Mouse (Mus musculus) spleen, embryonic (tissue): ENCODE measurements around the gene Gpr4.

Experiments
- CTCF ChIA-PET: fragments of 350-600 bp; sonication (Branson Sonifier 250); formaldehyde crosslinking; loops from one replicate; lab custom pipeline; 2022; lab: Charles Lee

Gene Gpr4

DNA sequence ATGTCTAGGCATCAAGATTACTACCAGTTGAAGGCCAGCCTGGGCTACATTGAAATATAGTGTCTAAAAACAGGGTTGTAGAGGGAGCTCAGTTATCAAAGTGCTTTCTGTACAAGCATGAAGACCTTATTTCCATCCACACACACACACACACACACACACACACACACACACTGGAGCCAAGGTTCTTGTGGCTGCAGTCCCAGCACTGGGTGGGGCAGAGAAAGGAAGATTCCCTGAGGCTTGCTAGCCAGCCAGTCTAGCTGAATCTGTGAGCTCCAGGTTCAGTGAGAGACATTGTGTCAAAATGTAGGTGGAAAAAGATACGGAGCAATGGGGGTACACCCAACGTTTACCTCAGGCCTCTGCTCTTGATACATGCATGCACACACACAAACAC, 28.1 kb upstream of the Gpr4 start:
- CTCF ChIA-PET: no interaction called here

GRCm38 (mm10) chr7:19184758-19185157, 27.6 kb upstream of the Gpr4 start:
- CTCF ChIA-PET: no interaction called here

GRCm38 (mm10) chr7:19194676-19195075, 17.7 kb upstream of the Gpr4 start:
- CTCF ChIA-PET: interaction anchor here (0.5 kb wide), 1 partner anchor 87 kb away, joined by 3 read pairs; no protein-coding TSS in a partner anchor

DNA sequence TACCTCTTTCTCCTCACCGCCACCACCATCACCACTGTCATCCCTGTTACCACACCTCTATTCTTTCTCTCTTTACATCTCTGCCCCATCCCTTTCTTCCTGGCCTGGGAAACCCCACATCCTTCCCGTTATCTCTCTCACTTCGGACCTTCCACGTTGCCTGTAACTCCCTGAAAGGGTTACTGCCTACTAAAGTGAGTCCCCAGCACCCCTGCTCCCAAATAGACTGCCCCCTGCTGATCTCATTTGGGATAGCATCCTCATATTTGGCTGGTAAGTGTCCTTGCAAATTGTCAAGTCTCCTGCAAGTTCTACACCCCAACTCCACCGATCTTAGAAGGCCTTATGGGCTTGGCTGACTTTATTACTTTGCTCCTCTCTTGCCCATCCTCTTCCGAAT, 15.7 kb upstream of the Gpr4 start:
- CTCF ChIA-PET: no interaction called here

DNA sequence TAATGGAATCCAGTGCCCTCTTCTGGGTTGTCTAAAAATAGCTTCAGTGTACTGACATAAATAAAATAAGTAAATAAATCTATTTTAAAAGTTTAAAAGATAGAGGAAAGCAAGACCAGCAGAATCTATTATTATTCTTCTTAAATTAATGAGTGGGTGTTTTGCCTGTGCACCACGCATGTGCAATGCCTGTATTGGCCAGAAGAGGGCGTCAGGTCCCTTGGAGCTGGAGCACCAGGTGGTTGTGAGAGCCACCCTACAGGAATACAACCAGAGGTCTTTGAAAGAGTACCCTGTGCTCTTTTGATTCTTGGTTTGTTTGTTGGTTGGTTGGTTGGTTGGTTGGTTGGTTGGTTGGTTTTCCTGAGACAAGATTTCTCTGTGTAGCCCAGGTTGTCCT, 14.4 kb upstream of the Gpr4 start:
- CTCF ChIA-PET: interaction anchor here (0.5 to 0.6 kb wide), 2 partner anchors 23 to 163 kb away, joined by 4 to 5 read pairs; no protein-coding TSS in a partner anchor

GRCm38 (mm10) chr7:19201660-19202059, 10.7 kb upstream of the Gpr4 start:
- CTCF ChIA-PET: no interaction called here

DNA sequence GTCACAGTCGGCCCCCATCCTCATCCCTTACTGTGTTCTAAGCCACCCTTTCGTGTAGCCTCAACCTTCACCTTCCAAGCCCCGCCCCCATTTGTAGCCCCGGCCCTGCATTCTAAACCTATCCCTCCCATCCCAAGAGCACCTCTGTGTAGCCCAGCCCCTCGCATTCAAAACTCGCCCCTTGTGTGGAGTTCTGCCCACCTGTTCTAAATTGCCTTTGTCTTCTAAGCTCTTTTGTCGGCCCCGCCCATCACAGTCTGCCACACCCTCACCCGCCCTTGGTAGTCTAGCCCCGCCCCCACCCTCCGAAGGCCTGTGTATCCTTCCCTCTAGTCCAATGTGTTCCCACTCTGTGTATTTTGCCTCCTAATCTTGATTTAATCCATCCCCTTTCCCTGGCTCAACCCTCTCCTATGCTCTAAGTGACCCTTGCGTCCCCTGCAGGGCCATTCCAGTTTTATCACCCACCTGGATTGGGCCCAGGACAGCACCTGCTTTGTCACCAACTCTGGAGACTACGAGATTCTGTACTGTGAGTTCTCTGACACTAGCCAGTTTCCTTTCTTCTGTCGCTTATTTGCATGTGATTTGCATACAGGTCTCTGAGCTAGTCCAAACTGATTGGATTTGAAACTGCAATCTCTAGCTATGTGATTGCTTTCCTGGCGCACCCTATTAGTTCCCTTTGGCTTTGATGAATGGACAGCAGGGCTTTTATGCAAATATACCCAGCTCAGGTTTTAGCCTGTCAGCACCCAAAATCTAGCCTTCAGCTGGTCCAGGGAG, 10.1 kb upstream of the Gpr4 start:
- CTCF ChIA-PET: no interaction called here

DNA sequence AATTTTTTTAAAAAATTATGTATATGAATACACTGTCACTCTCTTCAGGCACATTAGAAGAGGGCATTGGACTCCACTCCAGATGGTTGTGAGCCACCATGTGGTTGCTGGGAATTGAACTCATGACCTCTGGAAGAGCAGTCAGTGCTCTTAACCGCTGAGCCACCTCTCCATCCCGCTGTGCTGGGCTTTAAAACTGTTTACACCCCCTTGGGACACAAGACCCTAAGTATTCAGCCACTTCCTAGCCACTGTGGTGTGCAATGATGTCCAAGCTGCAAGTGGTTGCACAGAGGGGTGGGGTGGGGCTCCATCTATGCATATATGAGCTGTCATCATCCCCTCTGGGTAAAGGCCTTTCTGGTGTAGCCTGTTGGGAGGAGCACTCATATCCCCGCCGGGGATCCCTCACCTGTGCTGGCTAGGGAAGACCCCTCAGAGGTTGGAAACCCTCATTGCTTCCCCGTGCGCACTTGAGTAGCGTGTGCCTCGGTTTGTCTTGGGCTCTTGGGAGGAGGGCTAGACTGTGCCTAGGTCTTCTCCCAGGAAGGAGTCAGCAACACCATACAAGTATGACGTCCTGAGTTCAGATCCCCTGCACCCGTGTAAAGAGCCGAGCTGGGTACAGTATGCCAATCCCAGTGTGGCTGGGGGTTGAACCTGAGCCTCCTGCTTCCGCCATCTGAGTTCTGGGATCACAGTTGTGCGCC, 4.0 kb upstream of the Gpr4 start:
- CTCF ChIA-PET: interaction anchor here (0.6 kb wide), 1 partner anchor 84 kb away, joined by 3 read pairs; no protein-coding TSS in a partner anchor

DNA sequence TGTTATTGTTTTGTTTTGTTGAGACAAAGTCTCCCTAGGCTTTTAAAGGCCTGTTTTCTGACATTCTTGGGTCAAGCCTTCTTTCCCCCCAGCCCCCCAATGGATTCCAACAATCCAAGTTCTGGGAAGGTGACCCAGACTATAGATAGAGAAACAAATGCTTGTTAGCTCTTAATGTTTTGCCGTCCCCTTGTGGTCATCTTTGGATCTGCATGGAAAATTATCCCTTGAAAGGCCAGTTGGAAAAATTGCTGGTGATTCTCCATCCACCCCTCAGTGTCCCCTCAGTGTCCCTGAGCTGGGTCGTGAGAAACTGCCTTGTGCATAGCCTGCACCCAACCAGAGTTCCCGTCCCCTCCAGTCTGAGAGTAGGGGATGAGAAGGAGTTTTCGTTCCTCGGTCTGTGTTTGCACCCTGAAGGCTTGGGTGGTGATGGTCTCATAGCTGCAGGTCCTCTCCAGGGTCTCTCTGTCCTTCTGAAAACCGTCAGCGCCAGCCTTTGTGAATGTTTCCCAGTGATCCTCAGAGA, 3.3 kb upstream of the Gpr4 start:
- CTCF ChIA-PET: interaction anchor here (0.6 kb wide), 1 partner anchor 83 kb away, joined by 3 read pairs; no protein-coding TSS in a partner anchor

GRCm38 (mm10) chr7:19209494-19209893, 2.8 kb upstream of the Gpr4 start:
- CTCF ChIA-PET: no interaction called here

- CTCF ChIA-PET: no interaction called here
Observed at GRCm38 (mm10) chr7:19210010-19210409, 2.3 kb upstream of the Gpr4 start.

DNA sequence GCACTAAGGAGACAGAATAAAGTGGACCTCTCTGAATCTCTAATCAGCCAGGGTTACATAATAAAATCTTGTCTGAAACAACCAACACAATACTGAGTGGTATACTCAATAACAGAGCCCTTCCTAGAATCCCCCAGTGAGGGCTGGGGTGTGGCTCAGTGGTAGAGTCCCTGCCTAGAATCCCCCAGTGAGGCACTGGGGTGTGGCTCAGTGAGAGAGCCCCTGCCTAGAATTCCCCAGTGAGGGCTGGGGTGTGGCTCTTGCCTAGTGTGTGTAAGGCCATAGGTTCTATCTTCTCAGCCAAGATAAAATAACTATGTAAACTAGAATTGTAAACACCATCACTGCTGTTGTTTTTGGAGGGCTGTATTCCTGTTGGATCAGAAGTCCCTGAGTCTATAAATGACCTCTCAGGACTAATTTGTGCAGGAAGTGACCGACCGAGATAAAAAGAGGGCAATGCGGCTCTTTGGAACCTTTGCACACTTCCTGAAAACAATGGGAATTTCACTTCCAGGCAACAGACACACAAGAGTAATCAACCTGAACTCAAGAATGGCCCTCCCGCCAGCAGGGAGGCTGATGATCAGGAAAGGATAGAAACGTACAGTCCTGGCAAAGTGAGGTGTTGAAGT, 1.2 kb upstream of the Gpr4 start:
- CTCF ChIA-PET: interaction anchor here (0.6 kb wide), 1 partner anchor 10 kb away, joined by 3 read pairs; no protein-coding TSS in a partner anchor

DNA sequence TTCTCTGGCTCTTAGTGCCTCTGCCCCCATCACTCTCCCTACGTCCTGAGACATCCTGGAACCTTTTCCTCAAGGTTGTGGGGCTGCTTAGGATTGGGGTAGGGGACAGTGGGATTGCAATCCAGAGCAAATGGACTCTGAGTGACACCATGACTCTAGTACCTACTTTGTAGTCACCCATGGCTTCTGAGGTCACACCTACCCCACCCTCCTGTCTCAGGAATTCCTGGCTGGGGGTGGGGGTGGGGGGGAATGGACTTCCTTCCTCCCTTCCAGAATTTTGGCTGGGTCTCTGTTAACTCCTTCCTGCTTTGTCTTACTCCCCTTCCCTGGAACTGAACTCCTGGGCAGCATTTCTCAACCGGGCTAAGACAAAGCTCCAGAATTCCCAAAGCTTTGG, 1.0 kb downstream of the Gpr4 start:
- CTCF ChIA-PET: no interaction called here

DNA sequence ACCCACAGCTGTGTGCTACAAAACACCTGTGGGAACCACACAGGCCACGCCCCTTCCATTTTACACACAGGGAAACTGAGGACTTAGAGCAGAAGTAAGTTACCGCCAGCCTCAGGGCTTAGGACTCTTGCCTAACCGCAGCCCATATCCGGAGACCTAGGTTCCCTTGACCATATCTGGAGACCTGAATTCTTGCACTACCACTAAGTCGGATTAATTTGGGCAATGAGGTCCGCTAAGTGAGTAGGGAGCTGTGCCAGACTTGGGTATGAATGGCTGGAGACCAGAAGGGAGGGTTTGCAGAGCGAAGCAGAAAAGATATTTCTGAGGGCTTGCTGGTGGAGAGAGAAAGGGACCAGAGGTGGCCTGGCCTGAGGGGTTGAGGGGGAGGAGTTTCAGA, 2.0 kb downstream of the Gpr4 start:
- CTCF ChIA-PET: no interaction called here

GRCm38 (mm10) chr7:19214940-19215339, 2.6 kb downstream of the Gpr4 start:
- CTCF ChIA-PET: no interaction called here

DNA sequence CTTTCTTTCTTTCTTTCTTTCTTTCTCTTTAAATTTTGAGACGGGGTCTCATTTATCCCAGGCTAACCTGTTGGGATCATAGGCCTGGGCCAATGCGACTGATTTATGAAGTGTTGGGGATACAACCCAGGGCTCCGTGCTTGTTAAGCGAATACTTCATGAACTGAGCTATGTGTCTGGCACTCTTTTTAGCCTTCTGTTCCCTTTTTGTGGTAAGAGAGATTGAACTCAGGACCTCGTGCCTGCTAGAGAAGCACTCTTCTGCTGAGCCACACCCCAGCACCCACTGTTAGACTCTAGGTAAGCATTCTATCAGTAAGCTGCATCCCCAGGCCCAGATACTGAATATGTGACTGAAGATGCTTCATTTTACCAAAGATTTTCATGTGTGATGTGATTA, 5.2 kb downstream of the Gpr4 start:
- CTCF ChIA-PET: interaction anchor here (0.5 to 0.7 kb wide), 2 partner anchors 53 to 59 kb away, joined by 3 to 4 read pairs; no protein-coding TSS in a partner anchor

GRCm38 (mm10) chr7:19217944-19218343, 5.6 kb downstream of the Gpr4 start:
- CTCF ChIA-PET: interaction anchor here (0.5 to 0.7 kb wide), 2 partner anchors 52 to 59 kb away, joined by 3 to 4 read pairs; no protein-coding TSS in a partner anchor

GRCm38 (mm10) chr7:19220061-19220460, 7.7 kb downstream of the Gpr4 start:
- CTCF ChIA-PET: no interaction called here

DNA sequence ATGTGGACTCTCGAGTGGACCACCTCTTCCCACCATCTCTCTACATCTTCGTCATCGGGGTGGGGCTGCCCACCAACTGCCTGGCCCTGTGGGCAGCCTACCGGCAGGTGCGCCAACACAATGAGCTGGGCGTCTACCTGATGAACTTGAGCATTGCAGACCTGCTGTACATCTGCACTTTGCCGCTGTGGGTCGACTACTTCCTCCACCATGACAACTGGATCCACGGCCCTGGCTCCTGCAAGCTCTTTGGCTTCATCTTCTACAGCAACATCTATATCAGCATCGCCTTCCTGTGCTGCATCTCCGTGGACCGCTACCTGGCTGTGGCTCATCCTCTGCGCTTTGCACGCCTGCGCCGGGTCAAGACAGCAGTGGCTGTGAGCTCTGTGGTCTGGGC, 9.9 kb downstream of the Gpr4 start:
- CTCF ChIA-PET: no interaction called here

DNA sequence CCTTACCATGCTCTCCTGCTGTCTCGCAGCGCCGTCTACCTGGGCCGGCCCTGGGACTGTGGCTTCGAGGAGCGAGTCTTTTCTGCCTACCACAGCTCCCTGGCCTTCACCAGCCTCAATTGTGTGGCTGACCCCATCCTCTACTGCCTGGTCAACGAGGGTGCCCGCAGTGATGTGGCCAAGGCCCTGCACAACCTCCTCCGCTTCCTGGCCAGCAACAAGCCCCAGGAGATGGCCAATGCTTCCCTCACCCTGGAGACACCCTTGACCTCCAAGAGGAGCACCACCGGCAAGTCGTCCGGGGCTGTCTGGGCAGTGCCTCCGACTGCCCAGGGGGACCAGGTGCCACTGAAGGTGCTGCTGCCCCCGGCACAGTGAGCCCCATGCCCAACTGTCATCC, 10.5 kb downstream of the Gpr4 start:
- CTCF ChIA-PET: no interaction called here

DNA sequence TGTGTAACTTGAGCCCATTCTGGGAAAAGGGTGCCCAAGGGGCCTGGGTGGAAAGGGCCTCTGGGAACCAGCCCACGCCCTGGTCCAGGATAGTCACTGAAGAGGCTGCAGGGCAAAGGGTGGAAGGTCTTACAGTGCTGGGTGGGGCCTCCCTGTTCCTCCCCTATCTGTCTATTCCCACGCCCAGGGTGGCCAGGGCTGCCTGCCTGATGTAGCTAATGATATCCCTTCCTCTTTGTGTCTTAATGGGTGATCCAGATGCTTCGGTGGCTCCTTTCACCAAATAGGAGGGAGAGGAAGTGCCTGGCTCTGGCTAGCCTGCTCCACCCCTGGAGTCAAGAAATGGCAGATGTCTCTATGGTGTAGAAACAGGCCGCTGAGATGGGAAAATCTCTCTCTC, 12.6 kb downstream of the Gpr4 start:
- CTCF ChIA-PET: no interaction called here
